Mouse (Mus musculus): ENCODE data around the gene Apof.

Apof gene

DNA sequence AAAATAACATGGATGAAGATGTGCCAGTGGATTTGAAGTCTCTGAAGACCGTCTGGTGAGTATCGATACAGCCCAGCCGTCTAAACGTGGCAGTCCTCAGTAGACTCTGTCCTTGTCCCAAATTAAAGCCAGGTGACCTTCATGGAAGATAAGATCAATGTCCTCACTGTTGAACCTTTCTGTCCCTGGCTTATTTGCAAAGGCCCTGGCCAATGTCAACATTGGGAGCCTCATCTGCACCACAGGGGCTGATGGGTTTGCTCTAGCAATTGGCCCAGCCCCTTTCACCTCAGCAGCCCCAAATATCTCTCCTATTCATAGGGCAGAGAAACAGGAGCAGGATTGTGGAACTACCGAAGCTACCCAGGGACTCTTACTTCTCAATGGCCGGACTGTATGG lies at the start of gene Apof:
TSS of gene Apof (plus strand) at position 301 of the 400 bp plus-strand sequence.
- no peak for DNase-seq (ENCODE audit: low spot score in 2 of 2)

DNA sequence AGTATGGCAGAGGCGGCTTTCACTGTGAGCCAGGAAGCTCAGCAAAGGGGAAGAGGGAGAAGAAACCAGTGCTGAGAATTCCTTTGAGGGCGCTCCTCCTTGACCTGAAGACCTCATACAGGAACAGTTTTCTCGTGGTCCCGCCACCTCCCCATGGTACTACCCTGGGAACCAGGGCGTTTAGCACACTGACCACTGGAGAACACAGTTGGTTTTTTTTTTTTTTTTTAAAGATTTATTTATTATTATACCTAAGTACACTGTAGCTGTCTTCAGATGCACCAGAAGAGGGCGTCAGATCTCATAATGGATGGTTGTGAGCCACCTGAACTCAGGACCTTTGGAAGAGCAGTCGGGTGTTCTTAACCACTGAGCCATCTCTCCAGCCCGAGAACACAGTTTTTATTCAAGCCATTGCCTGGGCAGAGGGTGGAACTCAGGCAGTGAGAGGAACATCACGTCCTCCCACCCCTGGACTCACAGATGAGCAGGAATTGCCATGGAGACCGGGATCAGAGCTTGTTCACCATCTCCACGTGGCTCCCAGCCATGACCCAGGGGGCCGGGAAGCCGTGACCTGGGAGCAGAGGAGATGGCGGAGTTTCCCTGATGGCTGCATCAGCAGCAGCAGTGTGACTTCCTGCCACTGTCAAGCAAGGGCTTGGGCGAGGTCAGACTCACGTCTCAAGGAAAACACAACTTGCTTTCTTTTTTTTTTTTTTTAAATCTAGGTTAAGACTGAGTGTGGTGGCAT lies 46.8 kb upstream of the Apof start:
- DNase-seq (ENCODE audit: low spot score in 2 of 2) = no peak

DNA sequence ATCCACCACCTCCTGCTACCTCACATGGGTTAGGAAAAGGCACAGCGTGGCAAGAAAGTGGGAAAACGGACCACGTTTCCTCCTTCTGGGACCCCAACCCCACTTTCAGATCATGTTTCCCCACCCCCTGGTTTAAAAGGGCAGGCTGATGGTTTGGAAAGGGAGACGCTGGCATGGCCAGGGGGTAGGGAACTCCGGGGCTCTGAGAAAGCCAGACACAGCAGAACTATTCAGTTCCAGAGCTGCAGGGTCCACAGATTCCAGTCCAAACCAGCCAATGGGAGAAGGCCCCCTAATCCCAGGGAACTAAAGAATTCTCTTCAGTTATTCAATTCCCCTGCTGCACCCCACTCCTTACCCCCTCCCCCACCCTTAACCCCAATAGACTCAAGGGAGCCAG lies 43.4 kb upstream of the Apof start:
- no peak for DNase-seq (ENCODE audit: low spot score in 2 of 2)

DNA sequence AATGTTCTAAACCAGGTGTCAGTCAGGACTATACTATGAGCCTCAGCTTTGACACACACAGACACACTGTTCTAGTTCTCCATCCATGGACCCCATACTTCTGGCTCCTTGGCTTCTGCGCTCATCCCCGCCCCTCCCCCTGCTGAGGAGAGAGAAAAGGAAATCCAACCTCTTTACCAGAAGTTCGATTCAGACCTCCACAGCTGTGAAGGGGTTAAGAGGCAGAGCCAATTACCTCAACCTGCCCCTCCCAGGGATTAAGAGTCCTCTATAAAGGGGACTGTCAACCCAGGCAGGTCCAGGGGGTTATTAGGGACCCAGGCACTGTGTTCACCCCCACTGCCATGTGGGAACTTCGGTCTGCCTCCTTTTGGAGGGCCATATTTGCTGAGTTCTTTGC lies 42.9 kb upstream of the Apof start, which contains the start of gene Mip:
TSS of gene Mip (plus strand) at position 301 of the 400 bp plus-strand sequence.
- DNase-seq (ENCODE audit: low spot score in 2 of 2) = no peak

DNA sequence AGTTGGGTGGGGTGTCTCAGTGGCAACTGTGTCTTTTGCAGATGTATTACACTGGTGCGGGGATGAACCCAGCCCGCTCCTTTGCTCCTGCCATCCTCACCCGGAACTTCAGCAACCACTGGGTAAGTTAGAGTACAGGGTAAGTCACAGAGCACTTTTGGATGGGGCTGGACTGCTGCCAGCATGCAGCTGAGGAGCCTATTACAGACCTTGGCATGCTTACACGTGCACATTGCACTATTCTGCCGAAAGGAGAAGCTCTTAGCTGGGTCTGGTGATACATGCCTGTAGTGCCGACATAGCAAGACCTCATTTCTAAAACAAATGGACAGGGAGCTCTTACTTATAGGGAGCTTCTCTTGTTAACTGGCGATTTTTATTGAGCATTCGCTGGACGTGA lies 40.9 kb upstream of the Apof start:
- DNase-seq (ENCODE audit: low spot score in 2 of 2) = no peak

DNA sequence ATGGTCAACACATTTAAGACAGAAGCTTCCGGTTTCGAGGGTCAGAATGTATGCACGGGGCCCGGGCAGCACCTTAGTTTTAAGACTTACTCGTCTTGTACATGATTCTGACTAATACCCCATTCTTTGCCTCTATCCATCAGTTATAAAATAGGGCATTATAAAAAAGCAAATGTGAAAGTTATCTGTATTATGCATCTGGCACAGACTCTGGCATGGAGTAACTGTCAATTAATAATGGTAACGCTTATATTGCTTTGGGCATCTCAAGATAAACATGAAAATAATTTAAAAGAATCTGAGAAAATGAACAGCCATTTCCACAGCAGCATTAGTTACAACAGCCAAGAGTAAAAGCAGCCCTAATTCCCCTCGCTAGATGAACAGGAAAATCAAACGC lies 40.5 kb upstream of the Apof start:
- DNase-seq (ENCODE audit: low spot score in 2 of 2) = no peak

DNA sequence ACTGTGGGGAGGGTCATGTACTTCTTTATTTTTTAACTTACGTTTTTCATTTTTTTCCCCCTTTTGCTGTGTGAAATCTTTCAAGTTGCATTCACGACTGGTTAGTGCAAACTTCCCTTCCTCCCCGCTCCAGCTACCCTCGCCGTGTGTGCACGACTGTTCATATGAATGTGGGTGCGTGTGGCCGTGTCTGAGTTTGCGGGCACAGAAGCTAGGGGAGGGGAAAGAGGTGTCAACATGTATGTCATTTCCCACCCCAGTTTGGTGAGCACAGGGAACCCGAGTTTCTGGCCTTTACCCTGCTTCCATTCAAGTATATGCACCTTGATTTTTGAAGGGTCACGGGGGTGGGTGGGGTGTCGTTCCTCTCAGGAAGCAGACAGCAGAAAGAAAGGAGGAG lies 37.9 kb upstream of the Apof start:
- no peak for DNase-seq (ENCODE audit: low spot score in 2 of 2)

DNA sequence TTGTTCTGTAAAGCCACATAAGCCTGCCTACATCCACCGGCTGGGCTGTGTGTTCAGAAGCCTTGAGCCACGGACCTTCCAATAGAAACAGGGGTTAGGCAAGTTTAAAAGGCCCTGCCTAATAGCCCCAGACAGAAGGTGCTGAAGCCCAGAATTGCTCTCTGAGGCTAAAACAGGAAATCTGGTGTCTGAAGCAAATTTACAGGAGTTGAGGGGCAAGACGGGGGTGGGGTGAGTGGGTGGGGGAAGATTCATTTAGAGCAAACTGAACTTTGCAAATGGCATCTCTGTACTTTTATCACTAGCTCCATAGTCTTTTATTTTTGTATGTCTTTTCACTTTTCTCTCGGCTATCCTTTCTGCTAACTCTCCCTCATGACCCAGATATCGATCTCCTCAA lies 37.3 kb upstream of the Apof start:
- DNase-seq (ENCODE audit: low spot score in 2 of 2) = no peak

DNA sequence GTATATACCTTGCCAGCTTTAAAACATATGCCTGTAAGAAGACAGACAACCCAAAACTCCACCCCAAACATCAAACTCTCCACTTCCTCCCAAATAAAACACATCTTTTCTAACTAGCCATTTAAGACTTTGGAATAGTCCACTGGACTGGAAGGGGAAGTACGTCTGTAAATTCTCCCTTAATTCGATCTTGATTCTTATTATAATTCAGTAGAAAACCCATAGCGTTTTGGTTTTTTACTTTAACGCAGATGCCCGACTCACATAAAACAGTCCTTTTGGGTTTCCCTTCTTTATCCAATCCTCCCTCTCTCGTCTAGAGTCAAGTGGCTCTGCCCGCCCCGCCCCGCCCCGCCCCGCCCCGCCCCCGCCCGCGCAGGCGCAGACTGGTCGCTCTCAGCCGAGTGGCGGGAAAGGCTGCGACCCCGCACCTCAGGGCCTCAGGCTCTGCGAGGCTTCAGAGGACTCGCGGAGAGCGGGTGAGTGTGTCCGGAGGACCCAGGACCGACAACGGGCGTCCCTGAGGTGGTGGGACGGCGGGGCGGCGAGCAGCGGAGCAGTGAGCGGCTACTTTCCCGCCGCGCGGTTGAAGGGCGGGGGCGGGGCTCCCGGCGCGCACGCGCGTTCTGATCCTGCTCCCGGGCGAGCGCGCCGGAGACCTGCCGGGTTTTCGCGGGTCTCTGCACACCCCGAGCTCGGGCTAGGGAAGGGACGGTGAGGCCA lies 36.6 kb upstream of the Apof start, which contains the start of gene Timeless:
TSS of gene Timeless (plus strand) at position 369 of the 723 bp plus-strand sequence.
- peak; percentile 56 to 82 for DNase-seq (ENCODE audit: low spot score in 2 of 2)

DNA sequence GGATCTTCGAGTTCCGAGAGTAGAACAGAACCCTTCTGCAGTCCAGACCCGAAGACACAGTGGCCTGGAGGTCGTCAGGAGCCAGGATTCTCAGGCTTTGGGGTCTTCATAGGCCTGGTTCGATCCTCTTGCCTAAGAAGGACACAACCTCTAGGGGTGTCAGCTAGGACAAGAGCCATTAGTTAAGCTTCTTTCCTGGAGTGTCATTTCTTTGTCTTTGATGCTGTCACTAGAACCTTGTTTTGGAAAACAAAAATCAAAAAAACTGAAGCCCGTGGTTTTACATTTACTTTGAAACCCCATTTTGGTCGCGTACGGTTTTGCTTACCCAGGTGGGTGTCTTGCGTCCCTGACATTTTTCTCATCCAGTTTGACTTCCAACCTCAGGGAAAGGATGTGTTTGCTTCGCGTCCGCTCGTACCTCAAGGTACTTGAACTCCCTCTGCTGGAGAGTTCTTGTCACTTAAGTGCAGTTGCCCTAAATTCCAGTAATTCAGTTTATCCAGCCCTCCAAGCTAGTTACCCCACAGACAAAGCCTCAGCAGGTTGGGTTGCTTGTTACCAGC lies 36.0 kb upstream of the Apof start:
- peak; percentile 22 to 40 for DNase-seq (ENCODE audit: low spot score in 2 of 2)

DNA sequence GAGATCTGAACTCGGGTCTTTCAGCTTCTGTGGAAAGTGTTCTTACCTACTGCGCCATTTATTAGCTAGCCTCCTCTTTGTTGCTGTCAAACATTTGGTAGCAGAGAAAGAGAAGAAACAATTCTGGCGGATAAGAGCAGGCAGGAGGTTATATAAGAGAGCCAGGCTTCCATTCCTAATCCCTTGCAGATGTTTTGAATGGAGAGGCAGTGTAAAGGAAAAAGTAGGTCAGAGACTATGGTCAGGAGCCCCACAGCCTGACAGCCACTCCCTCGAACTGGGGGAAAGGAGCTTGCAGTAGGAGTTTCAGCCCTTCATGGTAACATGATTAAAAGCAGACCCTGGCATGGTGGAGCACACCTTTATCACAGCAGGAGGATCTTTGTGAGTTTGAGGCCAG lies 32.1 kb upstream of the Apof start:
- no peak for DNase-seq (ENCODE audit: low spot score in 2 of 2)

DNA sequence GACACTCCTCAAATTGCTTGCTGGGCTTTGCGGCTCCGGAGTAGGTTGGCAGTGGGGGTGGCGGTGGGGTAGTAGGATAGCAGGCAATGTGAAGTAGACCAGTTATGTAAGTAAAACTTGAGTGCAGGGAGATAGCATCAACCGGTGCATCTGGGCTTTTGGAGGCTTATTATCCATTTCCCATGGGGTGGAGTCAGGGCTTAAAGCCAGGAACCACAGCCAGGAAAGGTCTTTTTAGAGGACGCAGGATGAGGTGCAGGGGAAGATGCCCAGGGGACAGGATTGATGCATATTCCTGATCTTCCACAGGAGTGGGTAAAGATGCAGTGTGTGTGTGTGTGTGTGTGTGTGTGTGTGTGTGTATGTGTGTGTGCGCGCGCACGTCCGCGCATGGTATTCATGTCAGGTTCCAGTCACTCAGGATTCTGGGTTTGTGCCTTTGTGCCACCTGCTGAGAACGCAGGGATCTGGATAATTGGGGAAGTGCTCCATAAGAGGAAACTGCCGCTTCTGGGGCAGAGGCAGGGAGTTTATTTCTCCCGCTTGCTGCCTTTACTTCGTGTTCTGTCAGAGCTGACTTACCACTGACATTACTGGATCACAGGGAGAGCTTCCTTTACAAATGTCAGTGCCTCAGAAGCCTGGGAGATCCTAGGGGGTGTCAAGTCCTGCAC lies 30.5 kb upstream of the Apof start:
- no peak for DNase-seq (ENCODE audit: low spot score in 2 of 2)

DNA sequence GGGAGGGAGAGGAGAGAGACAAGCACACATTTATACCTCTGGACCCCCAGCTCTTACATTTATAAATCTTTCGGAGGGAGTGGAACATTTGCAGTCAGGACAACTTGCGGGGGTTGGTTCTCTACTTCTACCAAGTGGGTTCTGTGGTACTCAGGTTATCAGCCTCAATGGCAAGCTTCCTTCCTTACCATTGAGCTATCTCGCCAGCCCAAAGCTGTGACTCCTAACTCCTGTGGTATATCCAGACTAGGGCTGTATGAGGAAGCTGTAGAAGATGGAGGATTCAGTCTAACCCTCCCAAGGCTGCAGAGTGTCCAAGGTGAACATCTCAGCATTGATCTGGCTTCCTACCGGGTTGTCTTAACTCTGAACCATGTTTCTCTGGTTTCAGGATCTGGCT lies 29.3 kb upstream of the Apof start:
- DNase-seq (ENCODE audit: low spot score in 2 of 2) = no peak

DNA sequence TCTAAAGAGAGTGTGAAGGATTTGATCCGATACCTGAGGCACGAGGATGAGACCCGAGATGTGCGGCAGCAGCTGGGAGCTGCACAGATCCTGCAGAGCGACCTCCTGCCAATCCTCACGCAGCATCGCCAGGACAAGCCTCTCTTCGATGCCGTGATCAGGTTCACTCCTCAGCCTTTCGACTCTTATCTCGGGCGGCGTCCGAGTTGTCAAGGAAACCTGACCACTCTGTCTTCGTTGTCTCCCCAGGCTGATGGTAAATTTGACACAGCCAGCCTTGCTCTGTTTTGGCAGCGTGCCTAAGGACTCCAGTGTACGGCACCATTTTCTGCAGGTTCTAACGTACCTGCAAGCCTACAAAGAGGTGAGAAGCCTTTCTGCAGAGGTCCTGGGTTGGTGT lies 28.3 kb upstream of the Apof start:
- DNase-seq (ENCODE audit: low spot score in 2 of 2) = no peak

DNA sequence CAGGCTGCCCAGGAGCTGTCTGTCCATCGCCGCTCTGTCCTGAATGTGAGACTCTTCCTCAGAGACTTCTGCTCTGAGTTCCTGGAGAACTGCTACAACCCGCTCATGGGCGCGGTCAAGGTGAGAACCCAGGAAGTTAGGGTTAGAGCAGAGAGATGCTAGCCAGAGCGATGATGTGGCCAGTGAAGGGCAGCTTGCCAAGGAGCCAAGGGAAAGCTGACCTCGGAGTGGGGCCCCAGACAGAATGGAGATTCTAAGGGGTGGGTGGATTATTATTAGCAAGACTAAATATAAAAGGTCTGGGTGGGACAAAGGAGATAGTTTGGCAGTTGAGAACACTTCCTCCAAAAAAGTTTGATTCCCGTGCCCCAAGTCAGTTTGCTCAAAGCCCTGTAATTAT lies 25.2 kb upstream of the Apof start:
- no peak for DNase-seq (ENCODE audit: low spot score in 2 of 2)

DNA sequence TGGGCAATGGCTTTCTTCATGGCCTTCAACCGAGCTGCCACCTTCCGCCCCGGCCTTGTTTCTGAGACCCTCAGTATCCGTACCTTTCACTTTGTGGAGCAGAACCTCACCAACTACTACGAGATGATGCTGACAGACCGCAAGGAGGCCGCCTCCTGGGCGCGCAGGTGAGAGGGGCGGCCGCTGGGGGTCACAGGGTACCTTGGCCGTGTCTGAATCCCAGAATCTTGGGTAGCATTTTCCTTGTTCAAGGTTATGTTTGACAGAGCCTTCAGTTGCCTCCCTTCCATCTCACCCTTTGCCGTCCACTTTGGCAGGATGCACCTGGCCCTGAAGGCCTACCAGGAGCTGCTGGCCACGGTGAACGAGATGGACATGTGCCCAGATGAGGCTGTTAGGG lies 24.4 kb upstream of the Apof start:
- no peak for DNase-seq (ENCODE audit: low spot score in 2 of 2)

DNA sequence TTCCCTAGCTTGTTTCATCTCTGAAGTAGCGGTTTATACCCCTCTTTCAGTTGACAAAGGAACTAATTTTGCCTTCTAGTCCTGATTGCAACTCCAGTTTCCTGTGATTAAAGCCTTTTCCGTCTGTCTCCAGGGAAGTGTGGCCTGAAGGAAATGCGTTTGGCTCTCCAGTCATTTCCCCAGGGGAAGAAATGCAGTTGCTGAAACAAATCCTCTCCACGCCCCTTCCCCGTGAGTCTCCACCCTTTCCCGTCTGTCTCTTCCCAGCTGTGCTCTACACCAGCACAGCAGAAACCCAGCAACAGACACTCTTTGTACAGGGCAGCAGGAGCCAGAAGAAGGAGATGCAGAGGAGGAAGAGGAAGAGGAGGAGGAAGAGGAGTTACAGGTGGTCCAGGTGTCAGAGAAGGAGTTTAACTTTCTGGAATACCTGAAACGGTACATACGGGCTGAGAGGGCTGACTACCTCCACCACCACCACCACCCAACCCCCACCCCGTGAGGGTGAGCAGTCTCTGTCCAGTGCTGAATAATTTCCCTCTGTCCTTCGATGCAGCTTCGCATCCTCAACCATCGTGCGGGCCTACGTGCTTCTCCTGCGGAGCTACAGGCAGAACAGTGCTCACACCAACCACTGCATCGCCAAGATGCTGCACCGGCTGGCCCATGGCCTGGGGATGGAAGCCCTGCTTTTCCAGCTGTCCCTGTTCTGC lies 21.3 kb upstream of the Apof start:
- no peak for DNase-seq (ENCODE audit: low spot score in 2 of 2)

DNA sequence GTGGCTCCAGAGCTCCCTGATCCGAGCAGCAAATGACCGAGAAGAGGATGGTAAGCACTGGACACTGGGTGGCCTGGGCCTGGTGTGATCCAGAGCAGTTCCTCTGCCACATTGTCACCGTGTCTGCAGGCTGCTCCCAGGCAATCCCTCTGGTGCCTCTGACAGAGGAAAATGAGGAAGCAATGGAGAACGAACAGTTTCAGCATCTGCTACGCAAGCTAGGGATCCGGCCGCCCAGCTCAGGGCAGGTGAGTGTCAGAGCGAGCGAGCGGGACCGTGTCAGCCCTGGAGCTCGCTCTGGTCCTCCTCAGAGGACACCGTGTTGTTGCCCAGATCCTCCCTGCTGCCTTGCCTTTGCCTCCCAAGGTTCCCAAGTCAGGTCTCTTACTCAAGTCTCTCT lies 17.9 kb upstream of the Apof start:
- no peak for DNase-seq (ENCODE audit: low spot score in 2 of 2)

DNA sequence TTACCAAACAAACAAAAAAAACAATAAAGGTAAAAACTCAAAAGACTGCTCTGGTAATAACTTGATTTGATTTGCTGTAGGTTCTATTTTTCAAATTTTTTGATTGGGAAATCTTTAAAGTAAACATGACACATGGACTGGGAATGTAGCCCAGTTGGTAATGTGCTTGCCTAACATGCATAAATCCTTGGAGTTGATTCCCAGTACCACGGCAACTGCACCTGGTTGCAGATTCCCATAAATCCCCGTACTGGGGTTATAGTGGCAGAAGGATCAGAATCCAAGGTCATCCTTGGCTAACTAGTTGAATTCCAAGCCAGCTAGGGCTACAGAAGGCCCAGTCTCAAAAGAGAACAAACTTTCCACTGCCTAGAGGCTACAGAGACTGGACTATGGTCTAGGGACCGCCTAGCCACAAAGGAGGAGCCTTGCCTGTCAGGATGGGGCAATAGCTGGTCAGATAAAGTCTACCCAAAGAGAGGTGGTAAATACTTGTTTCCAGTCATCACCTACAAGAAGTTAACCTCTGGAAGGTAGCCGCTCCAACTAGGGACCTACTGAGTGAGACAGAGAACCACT lies 14.7 kb upstream of the Apof start, which contains the start of gene Apon:
TSS of gene Apon (plus strand) at position 420 of the 579 bp plus-strand sequence.
- DNase-seq (ENCODE audit: low spot score in 2 of 2) = no peak

DNA sequence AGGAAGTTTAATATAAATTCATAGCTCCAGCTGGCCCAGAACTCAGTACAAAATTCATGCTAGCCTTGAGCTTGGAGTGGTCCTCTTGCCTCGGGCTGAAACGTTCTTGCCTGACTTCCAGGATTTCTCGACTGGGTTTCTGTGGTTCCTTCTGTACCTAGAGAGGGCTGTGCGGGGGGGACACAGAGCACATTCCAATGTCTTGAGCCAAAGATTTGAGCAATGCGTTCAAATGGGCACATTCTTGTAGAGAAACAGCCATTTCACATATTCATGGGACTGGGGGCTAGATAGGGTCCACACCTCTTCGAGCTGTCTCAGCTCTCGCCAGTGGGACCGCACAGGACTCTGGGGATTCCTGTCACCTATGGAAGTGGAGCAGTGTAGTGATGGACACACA lies 12.5 kb upstream of the Apof start:
- no peak for DNase-seq (ENCODE audit: low spot score in 2 of 2)

DNA sequence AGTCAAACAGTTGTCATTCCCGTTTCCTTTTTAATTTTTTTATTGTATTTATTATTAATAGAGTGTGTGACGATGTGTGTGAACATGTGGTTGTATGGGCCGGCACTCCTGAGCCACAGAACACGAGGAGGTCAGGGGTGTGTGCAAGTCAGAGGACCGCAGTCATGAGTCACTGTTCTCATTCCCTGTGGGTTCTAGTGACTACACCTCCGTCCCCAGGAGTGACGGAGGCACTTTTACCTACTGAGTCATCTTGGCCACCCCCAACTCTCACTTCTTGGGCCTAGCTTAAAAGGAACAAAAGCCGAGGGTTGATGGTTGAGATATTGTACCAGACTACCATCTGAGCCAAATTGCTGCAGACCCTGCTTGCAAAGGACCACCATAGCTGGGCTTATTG lies 12.1 kb upstream of the Apof start:
- DNase-seq (ENCODE audit: low spot score in 2 of 2) = no peak
